Mouse (Mus musculus) testis, postnatal 14 days (tissue): ENCODE results near the gene H2-T3.
"Not testable (repeated sequence)": the region's sequence is repeated elsewhere in the genome, so short reads cannot be mapped to it uniquely, and the experiment has no call there.

ENCODE experiments used
- DNase-seq: peaks from one replicate; pipeline ENCODE4 v3.0.0; 2021; ENCODE audit warnings: low spot score

The H2-T3 gene

DNA sequence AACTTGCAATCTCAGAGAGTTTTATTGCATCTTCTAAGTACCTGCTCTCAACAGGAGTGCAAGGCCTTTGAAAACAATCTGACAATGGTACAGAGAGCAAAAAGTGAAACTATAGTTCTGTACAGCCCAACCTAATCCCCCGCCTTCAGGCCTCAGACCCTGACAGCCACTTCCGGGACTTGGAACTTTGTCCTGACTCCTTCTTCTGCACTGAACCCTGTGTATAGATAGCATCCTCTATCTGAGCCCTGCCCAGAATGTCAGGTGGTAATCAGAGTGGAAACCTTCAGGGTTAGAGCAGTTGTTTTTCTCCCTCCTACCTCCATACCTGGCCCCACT is at the start of gene H2-T3:
Gene H2-T3 (minus strand): TSS at position 119 of the 339 bp plus-strand sequence.
- no peak for DNase-seq

GRCm38 (mm10) chr17:36237321-36237921 is 47.3 kb upstream of the H2-T3 start:
- DNase-seq: no peak

GRCm38 (mm10) chr17:36235300-36235699 is 45.2 kb upstream of the H2-T3 start:
- not testable (repeated sequence) for DNase-seq

DNA sequence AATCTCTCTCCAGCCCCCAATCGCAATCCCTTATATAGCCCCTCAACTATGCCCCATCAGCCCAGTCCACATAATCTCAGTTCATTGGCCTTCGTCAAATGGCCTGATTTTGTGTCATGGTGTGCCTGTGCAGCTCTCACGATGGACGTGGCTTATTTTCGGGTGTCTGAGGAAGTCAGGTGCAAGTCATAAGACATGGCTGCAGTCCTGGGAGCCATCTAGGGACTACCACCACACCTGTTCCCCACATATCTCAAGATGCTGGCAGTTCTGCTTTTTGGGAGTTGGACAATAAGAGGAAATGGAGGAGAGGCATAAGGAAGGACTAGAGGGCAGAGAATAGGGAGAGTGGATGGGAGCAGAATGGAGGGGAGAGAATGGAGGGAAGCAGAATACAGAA is 43.5 kb upstream of the H2-T3 start:
- no peak for DNase-seq

- DNase-seq: peak; percentile 43
Observed at GRCm38 (mm10) chr17:36231318-36231717, 41.2 kb upstream of the H2-T3 start.

DNA sequence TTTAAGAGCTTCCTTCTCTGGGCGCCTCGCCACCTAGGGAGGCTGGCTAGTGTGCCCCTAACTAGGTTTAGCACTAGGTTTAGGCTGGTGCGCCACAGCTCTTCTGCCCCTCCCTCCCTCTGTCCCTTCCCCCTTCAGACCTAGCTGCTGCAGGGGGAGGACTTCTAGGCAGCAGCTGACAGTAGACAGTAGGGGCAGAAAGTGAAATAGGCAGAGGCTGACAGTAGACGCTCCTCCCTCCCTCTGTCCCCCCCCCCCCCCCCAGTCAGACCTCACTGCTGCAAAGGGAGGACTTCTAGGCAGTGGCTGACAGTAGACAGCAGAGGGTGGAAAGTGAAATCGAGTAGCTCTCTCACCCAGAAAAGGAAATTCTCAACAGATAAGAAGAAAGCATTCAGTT is 39.0 kb upstream of the H2-T3 start:
- DNase-seq: no peak

- DNase-seq: no peak
Observed at GRCm38 (mm10) chr17:36226921-36227320, 36.8 kb upstream of the H2-T3 start.

DNA sequence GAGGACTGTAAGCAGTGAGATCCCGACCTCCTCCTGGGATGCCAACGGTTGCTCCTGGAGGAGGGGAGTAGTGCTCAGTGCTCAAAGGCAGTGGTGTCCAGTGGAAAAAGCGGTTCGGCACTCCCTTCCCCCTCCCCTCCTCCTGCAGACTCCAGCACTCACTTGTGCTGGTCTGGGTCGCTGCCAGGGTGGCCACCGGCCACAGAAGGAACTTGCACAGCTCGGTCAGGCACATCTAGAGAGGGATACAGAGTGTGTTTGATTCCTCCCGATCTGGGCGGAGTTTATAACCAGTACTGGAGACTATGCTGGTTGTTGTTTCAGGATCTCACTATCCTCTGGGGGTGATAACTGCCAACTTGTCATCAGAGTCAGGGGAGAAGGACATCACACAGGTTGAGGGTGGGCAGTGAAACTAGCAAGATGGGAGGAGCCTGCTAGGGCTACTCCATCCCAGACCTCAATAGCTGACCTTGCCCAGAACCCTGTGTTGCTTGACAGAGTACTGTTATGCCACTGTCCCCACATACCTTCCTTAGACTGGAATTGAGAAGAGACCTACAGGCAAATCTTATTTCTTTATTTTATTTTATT is 35.2 kb upstream of the H2-T3 start:
- no peak for DNase-seq

GRCm38 (mm10) chr17:36224451-36224850 is 34.4 kb upstream of the H2-T3 start:
- no peak for DNase-seq

DNA sequence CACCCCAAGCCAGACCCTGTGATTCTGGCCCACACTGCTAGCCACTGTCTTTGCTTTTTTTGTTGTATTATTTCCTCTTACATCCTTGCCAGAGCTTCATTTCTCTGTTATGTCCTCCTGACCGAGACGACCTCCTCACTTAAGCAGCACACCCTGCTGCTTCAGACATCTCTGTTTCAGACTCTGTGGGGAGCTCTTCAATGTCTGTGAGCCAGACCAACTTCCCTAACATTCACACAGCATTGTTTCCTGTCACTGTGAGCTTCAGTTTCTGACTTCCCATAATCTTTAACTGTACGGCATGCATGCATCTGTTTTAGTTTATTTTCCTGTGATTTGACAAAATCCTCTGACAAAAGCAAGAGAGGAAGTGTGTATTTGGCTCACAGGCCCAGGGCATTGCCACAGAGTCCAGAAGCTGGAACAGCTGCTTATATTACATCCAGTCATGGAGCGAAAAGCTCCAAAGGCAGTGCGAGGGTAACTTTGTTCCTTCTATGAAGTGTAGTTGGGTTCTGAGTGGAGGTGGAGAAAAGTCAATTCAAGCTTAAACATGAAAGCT is 28.6 kb upstream of the H2-T3 start:
- no peak for DNase-seq

DNA sequence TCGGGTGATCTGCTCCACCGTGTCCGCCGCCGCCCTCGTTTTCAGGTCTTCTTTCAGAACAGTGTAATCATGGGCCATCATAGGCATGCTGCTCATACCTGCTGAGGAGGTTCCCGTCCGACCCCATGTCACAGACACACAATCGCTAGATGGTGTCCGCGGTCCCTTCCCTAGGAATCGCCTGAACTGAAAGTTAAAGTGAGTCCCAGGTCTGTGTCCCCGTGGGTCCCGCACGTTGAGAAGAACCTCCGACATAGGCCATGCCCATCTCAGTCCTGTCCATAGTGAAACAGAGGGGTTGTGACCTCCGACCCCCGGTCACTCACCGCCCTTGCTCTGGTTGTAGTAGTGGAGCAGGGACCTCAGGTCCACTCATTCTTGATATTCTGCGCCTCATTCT is 25.5 kb upstream of the H2-T3 start:
- DNase-seq: no peak

DNA sequence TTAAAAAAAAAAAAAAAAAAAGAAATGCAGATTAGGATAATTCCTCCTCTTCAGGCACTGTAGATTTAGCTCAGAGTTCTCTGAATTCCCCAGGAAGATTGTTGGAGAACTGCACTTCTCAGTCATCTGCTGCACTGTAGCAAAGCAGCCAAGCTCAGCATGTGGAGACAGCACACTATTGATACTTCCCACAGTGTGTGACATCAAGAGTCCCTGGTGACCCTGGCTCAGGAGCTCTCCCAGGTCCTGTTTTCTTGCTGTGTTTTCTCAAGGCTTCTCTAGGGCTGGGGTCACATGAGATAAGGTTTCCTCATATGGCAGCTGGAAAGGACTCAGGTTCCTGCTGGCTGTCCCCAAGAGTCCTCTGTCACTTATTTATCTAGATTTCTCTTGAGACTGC is 16.8 kb upstream of the H2-T3 start:
- DNase-seq: no peak

GRCm38 (mm10) chr17:36205862-36206261 is 15.8 kb upstream of the H2-T3 start:
- no peak for DNase-seq

GRCm38 (mm10) chr17:36205456-36205855 is 15.4 kb upstream of the H2-T3 start:
- DNase-seq: no peak

DNA sequence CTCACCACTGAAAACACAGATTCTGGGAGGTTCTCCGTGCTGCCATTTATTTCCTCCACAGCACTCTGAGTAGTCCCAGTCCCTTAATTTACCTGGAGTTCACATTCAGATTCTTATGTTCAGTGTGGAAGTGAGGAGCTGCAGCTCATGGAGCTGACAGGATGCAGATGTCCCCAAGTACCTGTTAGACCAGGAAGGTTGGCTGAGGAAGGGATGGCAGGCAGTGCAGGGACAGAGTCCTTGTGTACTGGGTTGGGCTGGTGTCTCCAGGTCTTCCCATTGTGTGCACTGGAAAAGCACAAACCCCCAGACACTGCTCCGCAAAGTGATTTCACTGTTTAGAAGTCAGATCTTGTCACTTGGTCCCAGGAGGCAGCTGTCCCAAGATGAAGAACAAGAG is 11.8 kb upstream of the H2-T3 start:
- DNase-seq: no peak

GRCm38 (mm10) chr17:36198317-36198716 is 8.2 kb upstream of the H2-T3 start:
- DNase-seq: no peak

GRCm38 (mm10) chr17:36194471-36194870 is 4.4 kb upstream of the H2-T3 start:
- DNase-seq: no peak

DNA sequence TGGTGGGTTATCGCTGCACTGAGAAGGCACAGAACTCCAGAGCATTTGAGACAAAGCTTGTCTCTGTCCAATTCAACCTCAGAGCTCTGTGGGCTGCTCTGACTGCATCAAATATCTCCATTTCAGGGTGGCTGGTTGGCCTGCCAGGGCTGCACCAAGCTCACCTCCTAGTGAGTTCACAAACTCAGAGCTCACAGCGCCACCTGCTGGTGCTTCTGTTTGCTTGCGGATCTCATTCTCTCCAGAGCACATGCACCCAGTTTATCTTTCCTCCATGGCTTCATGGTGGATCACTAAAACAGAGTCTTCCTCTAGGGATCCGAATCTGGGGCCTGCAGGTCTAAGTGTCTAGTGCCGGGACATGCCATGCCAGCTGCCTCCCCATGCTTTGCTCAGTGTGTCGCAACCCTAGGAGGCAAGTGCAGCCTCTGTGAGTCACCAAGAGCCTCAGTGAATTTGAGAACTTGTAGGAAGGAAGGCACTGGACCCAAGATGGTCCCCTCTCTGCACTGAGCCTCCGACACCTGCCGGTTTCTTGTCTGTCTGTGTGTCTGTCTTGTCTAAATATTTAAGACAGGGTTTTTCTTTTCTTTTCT is 3.6 kb upstream of the H2-T3 start:
- no peak for DNase-seq

GRCm38 (mm10) chr17:36192371-36192770 is 2.3 kb upstream of the H2-T3 start:
- DNase-seq: no peak

DNA sequence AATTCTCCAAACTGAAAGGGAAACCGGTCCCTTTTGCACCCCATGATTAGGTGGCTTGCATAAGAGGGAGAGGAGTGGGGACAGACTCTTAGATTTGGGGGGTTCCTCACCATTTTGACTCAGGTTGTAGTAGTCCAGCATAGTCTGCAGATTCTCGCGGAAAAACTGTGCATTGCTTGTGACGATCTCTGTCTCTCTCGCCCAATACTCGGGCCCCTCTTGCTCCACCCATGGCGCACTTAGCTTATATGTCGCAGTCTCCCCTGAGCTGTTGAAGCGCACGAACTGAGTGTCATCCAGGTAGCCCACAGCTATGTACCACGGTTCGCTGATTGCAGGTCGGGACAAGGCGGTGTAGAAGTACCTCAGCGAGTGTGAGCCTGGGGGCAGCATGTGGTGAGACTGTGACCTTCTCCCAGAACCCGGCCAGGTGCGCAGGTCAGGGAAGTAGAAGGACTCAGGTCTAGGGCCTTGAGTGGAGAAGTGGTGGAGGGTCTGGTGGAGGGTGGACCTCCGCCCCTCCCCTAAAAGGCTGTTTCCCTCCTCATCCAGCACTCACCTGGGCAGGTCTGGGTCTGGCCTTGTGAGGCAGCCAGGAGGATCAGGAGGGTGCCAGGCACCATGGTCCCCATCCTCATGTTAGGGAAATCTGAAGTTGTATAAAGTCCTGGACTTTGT is 457 bp downstream of the H2-T3 start:
- no peak for DNase-seq

DNA sequence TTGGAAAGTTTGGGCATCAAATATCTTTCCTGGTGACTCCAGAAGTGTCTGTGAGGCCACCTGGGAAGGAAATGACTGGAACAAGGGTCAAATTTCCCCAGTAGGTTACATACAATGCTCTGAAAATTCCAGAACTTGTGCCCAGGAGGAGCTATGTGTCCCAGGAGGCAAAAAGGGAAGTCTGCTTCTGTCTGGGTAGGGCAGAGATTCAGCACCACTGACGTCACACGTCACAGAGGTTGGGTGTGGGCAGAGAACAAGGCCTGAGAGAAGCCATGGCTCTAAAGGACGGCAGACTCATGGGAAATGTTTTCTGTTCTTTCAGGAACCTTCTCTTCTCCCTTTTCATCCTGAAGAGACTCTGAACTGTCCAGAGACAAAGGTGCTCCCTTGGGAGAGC is 2.5 kb downstream of the H2-T3 start:
- no peak for DNase-seq

- no peak for DNase-seq
Observed at GRCm38 (mm10) chr17:36182212-36182611, 7.9 kb downstream of the H2-T3 start.

DNA sequence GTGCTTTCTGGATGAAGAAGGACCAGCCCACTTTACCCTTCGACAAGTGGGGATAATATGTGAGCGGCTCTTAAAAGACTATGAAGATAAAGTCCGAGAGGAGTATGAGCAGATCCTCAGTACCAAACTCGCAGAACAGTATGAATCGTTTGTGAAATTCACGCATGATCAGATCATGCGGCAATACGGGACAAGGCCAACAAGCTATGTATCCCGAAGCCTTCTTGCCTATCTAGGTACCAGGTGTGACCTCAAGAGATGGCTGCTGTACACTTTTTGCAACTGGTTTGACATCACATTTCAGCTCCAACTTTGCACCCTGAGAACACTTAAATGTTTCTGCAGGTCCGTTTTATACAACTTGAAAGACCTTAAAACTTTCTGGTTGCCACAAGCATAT is 10.6 kb downstream of the H2-T3 start:
- DNase-seq: not testable (repeated sequence)
